Mouse (Mus musculus) T-helper 17 cell (primary cell): ENCODE data around the gene Kdr.

Experiments used
- in situ Hi-C, 2 experiments: fragments of 300-600 bp; cut with MboI, MseI; formaldehyde crosslinking; loops; 1 replicate in 1 of 2; 2 replicates in 1 of 2; pipeline ENCODE4 v1.15.1; 2025; ENCODE audit warnings: high pct_unique_total_duplicates in 2 of 2

The Kdr gene

GRCm38 (mm10) chr5:75919601-75920000 is 58.7 kb downstream of the Kdr start:
- in situ Hi-C loops = no loop called here

GRCm38 (mm10) chr5:75918139-75918538 is 60.1 kb downstream of the Kdr start:
- in situ Hi-C loops = no loop called here

- in situ Hi-C loops = no loop called here
Measured at GRCm38 (mm10) chr5:75917231-75917630, 61.0 kb downstream of the Kdr start.

- in situ Hi-C loops = no loop called here
Measured at GRCm38 (mm10) chr5:75906102-75906501, 72.2 kb downstream of the Kdr start.

GRCm38 (mm10) chr5:75900231-75900920 is 77.9 kb downstream of the Kdr start:
- in situ Hi-C loops = no loop called here

- in situ Hi-C loops = no loop called here
Measured at GRCm38 (mm10) chr5:75895351-75895750, 82.9 kb downstream of the Kdr start.

GRCm38 (mm10) chr5:75892956-75893471 is 85.2 kb downstream of the Kdr start:
- in situ Hi-C loops = no loop called here
